Mouse (Mus musculus) liver, postnatal 0 days (tissue): Measurements from ENCODE around the gene Olfr645.

Experiments
- CTCF ChIP-seq: sonication (generic); IDR thresholded peaks from 2 replicates; pipeline ENCODE4 v1.5.1; 2016; ENCODE audit warnings: antibody characterized with exemption, low read depth
- EP300 ChIP-seq: IDR thresholded peaks from 2 replicates; pipeline ENCODE4 v1.6.1; 2016; ENCODE audit warnings: antibody characterized with exemption, low read depth, mild to moderate bottlenecking

DNA sequence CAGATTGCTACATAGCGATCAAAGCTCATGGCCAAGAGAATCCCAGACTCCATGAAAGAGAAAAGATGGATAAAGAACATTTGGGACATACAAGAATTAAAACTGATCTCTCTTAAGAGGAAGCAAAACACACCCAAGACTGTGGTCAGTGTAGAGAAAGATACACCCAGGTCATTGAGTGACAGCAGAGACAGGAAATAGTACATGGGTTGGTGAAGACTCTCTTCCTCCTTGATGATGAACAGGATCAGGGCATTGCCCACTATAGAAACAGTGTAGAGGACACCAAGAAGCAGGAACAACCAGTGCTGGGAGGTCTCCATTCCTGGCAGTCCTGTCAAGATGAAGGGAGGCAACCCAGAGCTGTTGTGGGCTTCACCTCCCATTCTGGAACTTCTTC, 26.1 kb downstream of the Olfr645 start:
- TF ChIP-seq CTCF, result no peak
- TF ChIP-seq EP300, result no peak
